Mouse (Mus musculus) megakaryocyte, embryonic 14.5 days (primary cell): ENCODE results near the gene Inpp4b. TPM values are rescaled to one million over a fixed set of nuclear protein-coding genes. Genes with fewer than 3 reads are reported as not detected.

ENCODE experiments used
- H3K27me3 ChIP-seq: replicated peaks from 2 replicates; pipeline ENCODE3; 2012; ENCODE audit warnings: inconsistent platforms
- H3K36me3 ChIP-seq: replicated peaks from 2 replicates; pipeline ENCODE3; 2012; ENCODE audit warnings: low read length, inconsistent platforms, mixed read lengths
- H3K4me1 ChIP-seq: 2 replicates; pipeline ENCODE4 v1.6.1; 2012; ENCODE audit warnings: inconsistent platforms
- H3K4me3 ChIP-seq: replicated peaks from 2 replicates; pipeline ENCODE3; 2012; ENCODE audit warnings: moderate library complexity, mild to moderate bottlenecking, inconsistent platforms
- H3K9me3 ChIP-seq: 2 replicates; pipeline ENCODE4 v1.6.1; 2012; ENCODE audit warnings: inconsistent platforms
- FLI1 ChIP-seq: IDR thresholded peaks from 2 replicates; pipeline ENCODE4 v1.6.1; 2012; ENCODE audit warnings: low read length, inconsistent platforms, mixed read lengths
- GATA1 ChIP-seq: IDR thresholded peaks from 3 replicates; pipeline ENCODE4 v1.6.1; 2012; ENCODE audit warnings: mixed read lengths, low read length, inconsistent platforms, borderline replicate concordance
- polyA plus RNA-seq: library from polyadenylated mRNA; stranded (reverse); fragments of >175 nt; gene quantifications from 2 replicates; pipeline ENCODE4 v1.2.3, GENCODE M21; 2012; ENCODE audit warnings: low replicate concordance; ENCODE audit not compliant: insufficient read depth

Gene Inpp4b
- polyA plus RNA-seq, 1 experiment = 1.1 TPM

GRCm38 (mm10) chr8:81862738-81863137 is 520.4 kb downstream of the Inpp4b start:
- TF ChIP-seq GATA1 (no peak), FLI1 (no peak)
- Histone ChIP-seq H3K4me1 (no peaks in the 10 kb centered on the region; the same call in 1 of the 2 replicates), H3K27me3 (no peaks in the 10 kb centered on the region), H3K4me3 (no peak overlapping the region), H3K36me3 (peaks cover 70% of the 10 kb centered on the region), H3K9me3 (no peaks in the 10 kb centered on the region)

- Histone ChIP-seq H3K27me3 (no peaks in the 10 kb centered on the region), H3K4me1 (no peaks in the 10 kb centered on the region; the same call in 1 of the 2 replicates), H3K4me3 (no peak overlapping the region), H3K36me3 (peaks cover 65% of the 10 kb centered on the region), H3K9me3 (no peaks in the 10 kb centered on the region)
- TF ChIP-seq GATA1 = no peak
- no peak for TF ChIP-seq FLI1
Observed at GRCm38 (mm10) chr8:81864318-81864717, 522.0 kb downstream of the Inpp4b start.

GRCm38 (mm10) chr8:81865664-81866063 is 523.3 kb downstream of the Inpp4b start:
- no peak for TF ChIP-seq GATA1
- Histone ChIP-seq H3K9me3 (no peaks in the 10 kb centered on the region), H3K27me3 (no peaks in the 10 kb centered on the region), H3K4me3 (no peak overlapping the region), H3K36me3 (peaks cover 60% of the 10 kb centered on the region), H3K4me1 (no peaks in the 10 kb centered on the region; the same call in 1 of the 2 replicates)

- H3K9me3 ChIP-seq = no peaks in the 10 kb centered on the region
- no peak for TF ChIP-seq GATA1
- no peak for TF ChIP-seq FLI1
- H3K4me1 ChIP-seq = no peaks in the 10 kb centered on the region; the same call in 1 of the 2 replicates
- H3K4me3 ChIP-seq = no peak overlapping the region
- no peaks in the 10 kb centered on the region for H3K27me3 ChIP-seq
- peaks cover 47% of the 10 kb centered on the region for H3K36me3 ChIP-seq
Observed at GRCm38 (mm10) chr8:81867020-81867419, 524.7 kb downstream of the Inpp4b start.

GRCm38 (mm10) chr8:81870466-81870865 is 528.1 kb downstream of the Inpp4b start:
- peaks cover 39% of the 10 kb centered on the region for H3K36me3 ChIP-seq
- TF ChIP-seq GATA1 (no peak), FLI1 (no peak)
- H3K9me3 ChIP-seq = no peaks in the 10 kb centered on the region

GRCm38 (mm10) chr8:81880071-81880470 is 537.7 kb downstream of the Inpp4b start:
- Histone ChIP-seq H3K36me3 (peaks cover 48% of the 10 kb centered on the region), H3K9me3 (no peaks in the 10 kb centered on the region), H3K4me1 (0 out of 2 replicates have a peak, but pooled peaks cover 3% of the 10 kb centered on the region), H3K27me3 (no peaks in the 10 kb centered on the region), H3K4me3 (no peak overlapping the region)
- no peak for TF ChIP-seq GATA1
- no peak for TF ChIP-seq FLI1

More at GRCm38 (mm10) chr8:81870466-81870865, 528.1 kb downstream of the Inpp4b start:
- Histone ChIP-seq H3K4me1 (no peaks in the 10 kb centered on the region; the same call in 1 of the 2 replicates), H3K27me3 (no peaks in the 10 kb centered on the region), H3K4me3 (no peak overlapping the region)

- Histone ChIP-seq H3K4me1 (peaks cover 8% of the 10 kb centered on the region; the same call in 1 of the 2 replicates), H3K36me3 (peaks cover 55% of the 10 kb centered on the region), H3K27me3 (no peaks in the 10 kb centered on the region), H3K9me3 (no peaks in the 10 kb centered on the region), H3K4me3 (no peak overlapping the region)
- TF ChIP-seq GATA1 (no peak), FLI1 (no peak)
Observed at GRCm38 (mm10) chr8:81884195-81884594, 541.8 kb downstream of the Inpp4b start.

- no peak for TF ChIP-seq FLI1
- TF ChIP-seq GATA1 = no peak
- Histone ChIP-seq H3K4me3 (no peak overlapping the region), H3K36me3 (peaks cover 73% of the 10 kb centered on the region), H3K9me3 (no peaks in the 10 kb centered on the region), H3K27me3 (no peaks in the 10 kb centered on the region), H3K4me1 (peaks cover 8% of the 10 kb centered on the region; the same call in 1 of the 2 replicates)
Observed at GRCm38 (mm10) chr8:81888843-81889242, 546.5 kb downstream of the Inpp4b start.

- Histone ChIP-seq H3K27me3 (no peaks in the 10 kb centered on the region), H3K9me3 (no peaks in the 10 kb centered on the region), H3K36me3 (peaks cover 81% of the 10 kb centered on the region), H3K4me3 (no peak overlapping the region), H3K4me1 (peaks cover 7% of the 10 kb centered on the region; the same call in 1 of the 2 replicates)
- no peak for TF ChIP-seq FLI1
Observed at GRCm38 (mm10) chr8:81893292-81893691, 550.9 kb downstream of the Inpp4b start.

GRCm38 (mm10) chr8:81946812-81947211 is 604.5 kb downstream of the Inpp4b start:
- Histone ChIP-seq H3K9me3 (no peaks in the 10 kb centered on the region), H3K4me1 (no peaks in the 10 kb centered on the region), H3K36me3 (peaks cover 29% of the 10 kb centered on the region), H3K4me3 (no peak overlapping the region), H3K27me3 (no peaks in the 10 kb centered on the region)
- no peak for TF ChIP-seq FLI1

GRCm38 (mm10) chr8:81953101-81953500 is 610.7 kb downstream of the Inpp4b start:
- no peaks in the 10 kb centered on the region for H3K27me3 ChIP-seq
- H3K36me3 ChIP-seq = peaks cover 37% of the 10 kb centered on the region
- no peaks in the 10 kb centered on the region for H3K9me3 ChIP-seq
- no peak overlapping the region for H3K4me3 ChIP-seq
- TF ChIP-seq FLI1 (no peak), GATA1 (no peak)
- no peaks in the 10 kb centered on the region for H3K4me1 ChIP-seq
